ENCODE assay signal across 8 mouse cellular contexts in genomic region chr15:52161568-52162316, GRCm38 (mm10).
DNase-seq lines count a peak whose midpoint lies in the region; ATAC-seq lines count a peak whose summit lies in the region.

No protein-coding gene starts in this region.

- H3K36me3 ChIP-seq in heart, embryonic 12.5 days: no peaks in the 10 kb centered on the region
- no peaks in the 10 kb centered on the region for H3K36me3 ChIP-seq in hindbrain, embryonic 12.5 days
- no peaks in the 10 kb centered on the region for H3K36me3 ChIP-seq in stomach, embryonic 16.5 days (ENCODE audit: control insufficient read depth, insufficient read depth, low read length)

- no peak for DNase-seq in heart, postnatal 25 days (ENCODE audit: low spot score)
- DNase-seq in MN1 (ENCODE audit: low spot score): peak; percentile 76
- DNase-seq in cerebellum, postnatal 14 days: peak; percentile 83 to 87
- peak; percentile 52 for DNase-seq in mesoderm, embryonic 11.5 days (ENCODE audit: low read depth, low spot score)
- DNase-seq in spleen, postnatal 14 days (ENCODE audit: low spot score in 2 of 2): no peak

- peak overlapping the region; percentile 39 for H3K4me2 ChIP-seq in heart, embryonic 12.5 days
- H3K4me2 ChIP-seq in hindbrain, embryonic 12.5 days (replicated peaks): peak overlapping the region; percentile 29
- peak overlapping the region; percentile 32 for H3K4me2 ChIP-seq in stomach, embryonic 16.5 days (ENCODE audit: low read depth, low read length)

- H3K4me1 ChIP-seq in heart, embryonic 12.5 days (replicated peaks): peaks cover 12% of the 10 kb centered on the region
- peaks cover 12% of the 10 kb centered on the region for H3K4me1 ChIP-seq in hindbrain, embryonic 12.5 days
- peaks cover 12% of the 10 kb centered on the region for H3K4me1 ChIP-seq in stomach, embryonic 16.5 days (ENCODE audit: control insufficient read depth, insufficient read depth, low read length)

- no peak overlapping the region for H3K4me3 ChIP-seq in heart, embryonic 12.5 days
- no peak overlapping the region for H3K4me3 ChIP-seq in hindbrain, embryonic 12.5 days
- no peak overlapping the region for H3K4me3 ChIP-seq in stomach, embryonic 16.5 days (replicated peaks; ENCODE audit: low read length)

- intact Hi-C loops in heart, postnatal 25 days (cut with DNase I): loop anchor here (10.0 kb wide), 2 partner anchors 293 to 467 kb away; no protein-coding TSS in a partner anchor

- WGBS in heart, embryonic 12.5 days: 29% methylated on average over 19 of the region's 19 CpGs
- WGBS in hindbrain, embryonic 12.5 days: 21% methylated on average over 19 of the region's 19 CpGs
- WGBS in stomach, embryonic 16.5 days: 17% methylated on average over 19 of the region's 19 CpGs

- no peak for ATAC-seq in heart, embryonic 12.5 days (ENCODE audit: insufficient number of reproducible peaks, low FRiP score)
- ATAC-seq in hindbrain, embryonic 12.5 days (ENCODE audit: low FRiP score): peak; percentile 68
- ATAC-seq in stomach, embryonic 16.5 days (ENCODE audit: insufficient read depth, low FRiP score): peak; percentile 75; the same call in 1 of the 2 replicates

- no peaks in the 10 kb centered on the region for H3K27me3 ChIP-seq in heart, embryonic 12.5 days (replicated peaks)
- H3K27me3 ChIP-seq in hindbrain, embryonic 12.5 days: no peaks in the 10 kb centered on the region; the same call in 1 of the 2 replicates
- H3K27me3 ChIP-seq in stomach, embryonic 16.5 days (ENCODE audit: control insufficient read depth, insufficient read depth, low read length): no peaks in the 10 kb centered on the region

- H3K9ac ChIP-seq in heart, embryonic 12.5 days: no peak overlapping the region
- H3K9ac ChIP-seq in hindbrain, embryonic 12.5 days: peak overlapping the region; percentile 14; the same call in 1 of the 2 replicates
- H3K9ac ChIP-seq in stomach, embryonic 16.5 days (ENCODE audit: low read length): peak overlapping the region; percentile 28

- no peak overlapping the region for H3K27ac ChIP-seq in heart, embryonic 12.5 days (ENCODE audit: poor library complexity, severe bottlenecking)
- 0 out of 2 replicates have a peak overlapping the region, but pooled peaks have one; percentile 18 for H3K27ac ChIP-seq in hindbrain, embryonic 12.5 days
- peak overlapping the region; percentile 23; the same call in 1 of the 2 replicates for H3K27ac ChIP-seq in stomach, embryonic 16.5 days (ENCODE audit: low read length)

- no peaks in the 10 kb centered on the region for H3K9me3 ChIP-seq in heart, embryonic 12.5 days (replicated peaks)
- H3K9me3 ChIP-seq in hindbrain, embryonic 12.5 days (replicated peaks): no peaks in the 10 kb centered on the region
- no peaks in the 10 kb centered on the region for H3K9me3 ChIP-seq in stomach, embryonic 16.5 days (replicated peaks; ENCODE audit: control insufficient read depth, low read length)

Comparison
In these comparisons a context has a peak if more than half of its experiments do, and no peak if none do; other contexts are left out.
1. DNase-seq: peak in MN1 (single experiment), cerebellum, postnatal 14 days (2 of 2) and mesoderm, embryonic 11.5 days (single experiment); none in heart, postnatal 25 days (single experiment) and spleen, postnatal 14 days (0 of 2).
2. Peak in every context shown above with its lines, with median percentiles within 50 percentile points of each other: H3K4me2 ChIP-seq.